Mouse (Mus musculus) thymus, adult 2 months (tissue): ENCODE measurements around the gene Aadat.

Source experiments
- CTCF ChIP-seq: fragments of 200-500 bp; IDR thresholded peaks from 2 replicates; pipeline ENCODE4 v1.5.1; 2012; ENCODE audit warnings: mild to moderate bottlenecking, control low read depth, low read length, moderate library complexity, borderline replicate concordance; ENCODE audit not compliant: control insufficient read depth, poor library complexity, insufficient read depth; ENCODE audit errors: extremely low read depth
- POLR2A ChIP-seq: fragments of 200-500 bp; IDR thresholded peaks from 2 replicates; pipeline ENCODE4 v1.6.1; 2012; ENCODE audit warnings: mild to moderate bottlenecking, low read length, control low read depth, moderate library complexity; ENCODE audit not compliant: control insufficient read depth, poor library complexity, insufficient read depth; ENCODE audit errors: extremely low read depth

DNA sequence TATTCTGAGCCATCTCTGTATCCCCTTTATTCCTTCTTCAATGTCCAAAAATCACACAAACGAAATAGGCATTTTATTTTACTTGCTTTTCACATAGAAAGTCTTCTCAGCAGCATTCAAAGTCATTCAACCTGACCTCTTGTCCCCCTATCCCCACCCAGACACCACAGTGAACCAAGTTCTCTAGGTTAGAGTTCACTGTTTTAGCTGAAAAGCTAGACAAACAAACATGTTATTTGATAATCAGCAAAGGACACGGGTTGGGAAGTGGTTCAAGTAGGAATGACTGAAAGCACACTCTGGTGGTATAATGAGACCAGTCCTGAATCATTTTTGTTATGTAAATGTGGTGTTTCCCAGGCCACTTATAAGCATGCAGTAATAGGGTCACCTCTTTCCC lies 29.2 kb downstream of the Aadat start:
- TF ChIP-seq CTCF: no peak
- no peak for TF ChIP-seq POLR2A
